24 mouse cellular contexts compared by ENCODE assay signal in genomic region chr1:51805040-51805610, GRCm38 (mm10).
A peak's percentile ranks its signal among the peaks of the same experiment; 100 is the strongest.
DNase-seq lines count a peak whose midpoint lies in the region; ATAC-seq and TF ChIP-seq lines count a peak whose summit lies in the region.
"Had no signal": no experiment of that assay in that cellular context is flagged by ENCODE, and none has a peak within 500 bp of the region (broad histone marks: within the 10 kb centered on the region; RNA-seq: fewer than 3 reads in every experiment).

No protein-coding gene starts in this region.

- intact Hi-C loops in heart, adult 2 months (cut with DNase I) = no loop called here

- in situ Hi-C loops in CH12.LX (cut with MboI; ENCODE audit: low pct_ligation_motif_present, low pct_unique_long_range_greater_than_20kb, low sequenced_read_pairs) = no loop called here

- no peak for ATAC-seq in midbrain, embryonic 13.5 days
- peak; percentile 92 for ATAC-seq in megakaryocyte, adult 5-6 weeks (ENCODE audit: poor library complexity, severe bottlenecking)
- ATAC-seq: forebrain, postnatal 0 days; inflammation-experienced regulatory T-cells, adult 6 months; lung, postnatal 0 days; Patski had no signal

- H3K4me1 ChIP-seq in midbrain, embryonic 10.5 days = peaks cover 15% of the 10 kb centered on the region
- peaks cover 14% of the 10 kb centered on the region for H3K4me1 ChIP-seq in midbrain, embryonic 13.5 days (replicated peaks)
- peaks cover 4 to 21% of the 10 kb centered on the region in 2 experiments; a peak in 3 of 4 replicates for H3K4me1 ChIP-seq in CH12.LX (ENCODE audit: control insufficient read depth in 1 of 2, insufficient read depth in 2 of 2)
- no peaks in the 10 kb centered on the region for H3K4me1 ChIP-seq in heart, adult 2 months (ENCODE audit: control insufficient read depth, insufficient read depth, low read length)
- H3K4me1 ChIP-seq: kidney, embryonic 15.5 days had no signal

- DNase-seq in midbrain, embryonic 10.5 days (ENCODE audit: low spot score) = no peak
- peak; percentile 66 for DNase-seq in A20 (ENCODE audit: low read depth, low spot score)
- peak; percentile 39 for DNase-seq in CH12.LX (ENCODE audit: extremely low read depth)
- DNase-seq in right cerebral cortex, postnatal 4 days = no peak
- no peak for DNase-seq in right cerebral cortex, adult 2 months (ENCODE audit: low spot score in 2 of 2)
- no peak for DNase-seq in heart, adult 2 months
- DNase-seq: cerebellum, adult 18-20 months; cerebellum, postnatal 10 days; forebrain, postnatal 0 days; heart, postnatal 14 days; kidney, adult 11 months; kidney, postnatal 36 days; right cerebral cortex, postnatal 25 days had no signal

- no peaks in the 10 kb centered on the region for H3K79me2 ChIP-seq in CH12.LX (replicated peaks; ENCODE audit: control insufficient read depth, extremely low read depth, insufficient read depth, poor library complexity, severe bottlenecking)
- H3K79me2 ChIP-seq in heart, adult 2 months (replicated peaks; ENCODE audit: control insufficient read depth, insufficient read depth, low read length) = no peaks in the 10 kb centered on the region

- peaks cover 13% of the 10 kb centered on the region for H3K36me3 ChIP-seq in midbrain, embryonic 10.5 days
- H3K36me3 ChIP-seq in midbrain, embryonic 13.5 days = peaks cover 7% of the 10 kb centered on the region
- H3K36me3 ChIP-seq in CH12.LX (replicated peaks in 1 of 2; ENCODE audit: control insufficient read depth in 1 of 2, insufficient read depth in 1 of 2, low read length in 1 of 2) = no peaks in the 10 kb centered on the region
- no peaks in the 10 kb centered on the region for H3K36me3 ChIP-seq in heart, adult 2 months (ENCODE audit: control insufficient read depth, insufficient read depth, low read length)
- H3K36me3 ChIP-seq: G1E had no signal

- H3K27ac ChIP-seq in midbrain, embryonic 10.5 days (replicated peaks) = 0 out of 2 replicates have a peak overlapping the region, but pooled peaks have one; percentile 17
- no peak overlapping the region for H3K27ac ChIP-seq in midbrain, embryonic 13.5 days
- H3K27ac ChIP-seq in CH12.LX (ENCODE audit: insufficient read depth, low read depth) = no peak overlapping the region
- no peak overlapping the region for H3K27ac ChIP-seq in heart, adult 2 months
- H3K27ac ChIP-seq: hindbrain, embryonic 13.5 days; kidney, embryonic 15.5 days had no signal

- H3K4me2 ChIP-seq in midbrain, embryonic 13.5 days (replicated peaks) = no peak overlapping the region
- peak overlapping the region; percentile 6; the same call in 1 of the 2 replicates for H3K4me2 ChIP-seq in CH12.LX (ENCODE audit: insufficient read depth, low read depth, poor library complexity, severe bottlenecking)
- H3K4me2 ChIP-seq: hindbrain, embryonic 13.5 days; kidney, embryonic 15.5 days; limb, embryonic 13.5 days; liver, embryonic 11.5 days had no signal

- no peak for TF ChIP-seq CTCF in CH12.LX (conservative IDR thresholded peaks at IDR 0.05 in 1 of 2, IDR thresholded peaks at IDR 0.05 in 1 of 2; ENCODE audit: low read depth in 2 of 2, low read length in 2 of 2)
- no peak for TF ChIP-seq CTCF in heart, adult 2 months (IDR thresholded peaks at IDR 0.05)

- TF ChIP-seq EP300 in CH12.LX (IDR thresholded peaks at IDR 0.05; ENCODE audit: low read length) = peak; percentile 77
- TF ChIP-seq EP300 in heart, adult 2 months (IDR thresholded peaks at IDR 0.05; ENCODE audit: insufficient read depth, low read depth, low read length) = no peak

- TF ChIP-seq RAD21 in CH12.LX (IDR thresholded peaks at IDR 0.05; ENCODE audit: low read depth, low read length) = no peak

- TF ChIP-seq POLR2A in CH12.LX (IDR thresholded peaks at IDR 0.05; ENCODE audit: low read depth, low read length) = no peak
- TF ChIP-seq POLR2A in heart, adult 2 months (IDR thresholded peaks at IDR 0.05; ENCODE audit: insufficient read depth, low read depth, low read length) = no peak

- WGBS in midbrain, embryonic 10.5 days = 37% methylated on average over 5 of the region's 5 CpGs
- 34% methylated on average over 5 of the region's 5 CpGs for WGBS in midbrain, embryonic 13.5 days
- WGBS in heart, adult 2 months = 66% methylated on average over 5 of the region's 5 CpGs

- no peak overlapping the region for H3K9ac ChIP-seq in midbrain, embryonic 13.5 days (replicated peaks)
- H3K9ac ChIP-seq in CH12.LX (ENCODE audit: insufficient read depth, low read depth) = no peak overlapping the region
- no peak overlapping the region for H3K9ac ChIP-seq in heart, adult 2 months (ENCODE audit: low read depth, low read length)
- H3K9ac ChIP-seq: forebrain, postnatal 0 days; hindbrain, embryonic 13.5 days; kidney, embryonic 15.5 days; limb, embryonic 13.5 days had no signal

- no peak overlapping the region for H3K4me3 ChIP-seq in midbrain, embryonic 10.5 days
- no peak overlapping the region for H3K4me3 ChIP-seq in midbrain, embryonic 13.5 days (replicated peaks)
- no peak overlapping the region for H3K4me3 ChIP-seq in CH12.LX (replicated peaks in 1 of 3; ENCODE audit: low read depth in 2 of 3, low read length in 2 of 3, poor library complexity in 1 of 3)
- H3K4me3 ChIP-seq in heart, adult 2 months = no peak overlapping the region
- H3K4me3 ChIP-seq: erythroblast, embryonic 14.5 days; hindbrain, embryonic 13.5 days; kidney, embryonic 15.5 days; limb, embryonic 13.5 days had no signal

- dilution Hi-C loops in CH12.LX (cut with MboI; ENCODE audit: extremely low pct_ligation_motif_present, extremely low pct_unique_long_range_greater_than_20kb, low sequenced_read_pairs) = no loop called here

- no peaks in the 10 kb centered on the region for H3K9me3 ChIP-seq in midbrain, embryonic 10.5 days (replicated peaks)
- no peaks in the 10 kb centered on the region for H3K9me3 ChIP-seq in midbrain, embryonic 13.5 days
- no peaks in the 10 kb centered on the region for H3K9me3 ChIP-seq in CH12.LX (replicated peaks; ENCODE audit: low read length)
- H3K9me3 ChIP-seq: G1E; hindbrain, embryonic 13.5 days; kidney, embryonic 15.5 days; limb, embryonic 13.5 days had no signal

- peaks cover 9% of the 10 kb centered on the region; the same call in 1 of the 2 replicates for H3K27me3 ChIP-seq in midbrain, embryonic 10.5 days (ENCODE audit: low read depth, poor library complexity, severe bottlenecking)
- no peaks in the 10 kb centered on the region for H3K27me3 ChIP-seq in midbrain, embryonic 13.5 days
- H3K27me3 ChIP-seq in CH12.LX (replicated peaks) = no peaks in the 10 kb centered on the region
- no peaks in the 10 kb centered on the region for H3K27me3 ChIP-seq in heart, adult 2 months (ENCODE audit: control insufficient read depth, insufficient read depth, low read length)
- H3K27me3 ChIP-seq: hindbrain, embryonic 13.5 days; kidney, embryonic 15.5 days; limb, embryonic 13.5 days; Patski had no signal

TF ChIP-seq in CH12.LX, 34 proteins besides CTCF, POLR2A, EP300 and RAD21:
- TF ChIP-seq RCOR1 (conservative IDR thresholded peaks at IDR 0.05; ENCODE audit: low read depth, low read length) (no peak), ZC3H11A (IDR thresholded peaks at IDR 0.05; ENCODE audit: low read depth, low read length) (no peak), MAX (IDR thresholded peaks at IDR 0.05; ENCODE audit: low read length) (no peak), ELF1 (IDR thresholded peaks at IDR 0.05; ENCODE audit: low read depth, low read length) (0 out of 2 replicates have a peak, but pooled peaks have one; percentile 35), ETS1 (conservative IDR thresholded peaks at IDR 0.05; ENCODE audit: low read depth, low read length) (0 out of 2 replicates have a peak, but pooled peaks have one; percentile 22), MEF2A (IDR thresholded peaks at IDR 0.05; ENCODE audit: borderline replicate concordance, low read depth, low read length) (0 out of 2 replicates have a peak, but pooled peaks have one; percentile 20), IRF4 (IDR thresholded peaks at IDR 0.05; ENCODE audit: low read depth, low read length) (peak; percentile 72), MXI1 (IDR thresholded peaks at IDR 0.05; ENCODE audit: low read depth, low read length) (no peak)

Comparison
In these comparisons a context has a peak if more than half of its experiments do, and no peak if none do; other contexts are left out.
1. DNase-seq: peak in A20 (single experiment) and CH12.LX (single experiment); none in midbrain, embryonic 10.5 days (single experiment), right cerebral cortex, postnatal 4 days (single experiment), right cerebral cortex, adult 2 months (0 of 2) and heart, adult 2 months (0 of 2).